ENCODE assay signal across 8 mouse cellular contexts in the genomic region with DNA sequence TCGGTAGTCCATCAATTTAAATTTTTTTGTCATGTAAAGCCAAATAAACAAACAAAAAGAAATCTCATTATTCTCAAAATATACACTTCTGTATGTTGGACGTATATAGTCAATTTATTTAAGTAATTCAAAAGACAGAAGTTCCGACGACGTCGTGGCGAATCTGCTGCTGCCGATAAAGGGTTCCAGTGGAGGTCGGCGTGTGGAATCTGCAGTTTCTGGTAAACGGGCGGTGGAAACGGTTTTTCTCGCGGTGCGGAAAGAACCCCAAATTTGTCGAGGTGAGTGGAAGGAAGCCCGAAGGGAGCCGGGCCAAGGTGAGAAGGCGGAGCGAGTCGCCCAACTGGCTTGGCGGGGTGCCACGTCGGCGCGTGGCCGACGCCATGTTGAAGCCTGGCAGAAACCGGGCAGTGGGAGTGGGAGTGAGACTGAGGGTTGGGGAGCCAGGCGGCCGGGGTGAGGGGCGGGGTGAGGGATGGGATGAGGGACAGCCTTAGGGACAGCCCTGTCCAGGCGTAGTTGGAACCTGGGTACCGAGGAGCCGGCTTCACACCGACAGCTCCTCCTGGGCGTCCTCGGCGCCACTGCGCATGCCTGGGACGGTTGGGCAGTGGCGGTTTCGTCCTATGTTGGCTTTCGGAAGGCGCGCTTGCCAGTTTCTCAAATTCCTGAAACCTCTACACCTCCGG. TPM values are rescaled to one million over a fixed set of nuclear protein-coding genes. Genes with fewer than 3 reads are reported as not detected.
A peak's percentile ranks its signal among the peaks of the same experiment; 100 is the strongest.
DNase-seq lines count a peak whose midpoint lies in the region; ATAC-seq and TF ChIP-seq lines count a peak whose summit lies in the region.

A gene (plus strand): TSS at position 169 of the 689 bp plus-strand sequence.

- peak within 1 kb of the TSS; percentile 89 for H3K9ac ChIP-seq in forebrain, embryonic 12.5 days
- peak within 1 kb of the TSS; percentile 84 for H3K9ac ChIP-seq in heart, postnatal 0 days (replicated peaks; ENCODE audit: low read depth, low read length)
- peak within 1 kb of the TSS; percentile 69 for H3K9ac ChIP-seq in liver, postnatal 0 days (replicated peaks)
- H3K9ac ChIP-seq in neural tube, embryonic 14.5 days (replicated peaks; ENCODE audit: low read depth, low read length): peak within 1 kb of the TSS; percentile 56

- no peaks in the 10 kb centered on the region for H3K27me3 ChIP-seq in E14TG2a.4 (ENCODE audit: insufficient read depth, low read length)
- H3K27me3 ChIP-seq in forebrain, embryonic 12.5 days: no peaks in the 10 kb centered on the region
- H3K27me3 ChIP-seq in heart, postnatal 0 days (ENCODE audit: control insufficient read depth, insufficient read depth, low read length): no peaks in the 10 kb centered on the region
- H3K27me3 ChIP-seq in liver, postnatal 0 days (ENCODE audit: insufficient read depth, low read length): no peaks in the 10 kb centered on the region
- no peaks in the 10 kb centered on the region for H3K27me3 ChIP-seq in neural tube, embryonic 14.5 days (ENCODE audit: control insufficient read depth, insufficient read depth, low read length)

- TF ChIP-seq CTCF in E14TG2a.4 (conservative IDR thresholded peaks at IDR 0.05; ENCODE audit: low read length): no peak
- TF ChIP-seq CTCF in heart, postnatal 0 days (IDR thresholded peaks at IDR 0.05; ENCODE audit: low read depth): no peak
- TF ChIP-seq CTCF in liver, postnatal 0 days (IDR thresholded peaks at IDR 0.05; ENCODE audit: low read depth): peak; percentile 18; the same call in 1 of the 2 replicates

- no peak; the same call in 1 of the 2 replicates for TF ChIP-seq EP300 in heart, postnatal 0 days (IDR thresholded peaks at IDR 0.05; ENCODE audit: low read depth)
- peak; percentile 81 for TF ChIP-seq EP300 in liver, postnatal 0 days (IDR thresholded peaks at IDR 0.05; ENCODE audit: low read depth)

- peak within 1 kb of the TSS; percentile 99 for H3K27ac ChIP-seq in forebrain, embryonic 12.5 days
- H3K27ac ChIP-seq in heart, postnatal 0 days (ENCODE audit: low read depth): peak within 1 kb of the TSS; percentile 100
- H3K27ac ChIP-seq in liver, postnatal 0 days (ENCODE audit: low read depth): peak within 1 kb of the TSS; percentile 98
- peak within 1 kb of the TSS; percentile 97 for H3K27ac ChIP-seq in neural tube, embryonic 14.5 days (ENCODE audit: low read depth, low read length)

- no peaks in the 10 kb centered on the region for H3K9me3 ChIP-seq in E14TG2a.4 (ENCODE audit: low read length)
- no peaks in the 10 kb centered on the region for H3K9me3 ChIP-seq in forebrain, embryonic 12.5 days
- no peaks in the 10 kb centered on the region for H3K9me3 ChIP-seq in heart, postnatal 0 days (replicated peaks; ENCODE audit: control insufficient read depth, low read length)
- no peaks in the 10 kb centered on the region for H3K9me3 ChIP-seq in liver, postnatal 0 days (ENCODE audit: low read length)
- no peaks in the 10 kb centered on the region for H3K9me3 ChIP-seq in neural tube, embryonic 14.5 days (ENCODE audit: control insufficient read depth, low read length)

- peaks cover 42% of the 10 kb centered on the region for H3K4me1 ChIP-seq in E14TG2a.4 (replicated peaks; ENCODE audit: low read depth, low read length)
- peaks cover 25% of the 10 kb centered on the region for H3K4me1 ChIP-seq in forebrain, embryonic 12.5 days
- H3K4me1 ChIP-seq in heart, postnatal 0 days (ENCODE audit: control insufficient read depth, insufficient read depth): peaks cover 18% of the 10 kb centered on the region
- peaks cover 25% of the 10 kb centered on the region for H3K4me1 ChIP-seq in liver, postnatal 0 days (ENCODE audit: insufficient read depth)
- peaks cover 12% of the 10 kb centered on the region; the same call in 1 of the 2 replicates for H3K4me1 ChIP-seq in neural tube, embryonic 14.5 days (ENCODE audit: control insufficient read depth, insufficient read depth, low read length)

- under 1% methylated on average over 48 of the region's 48 CpGs for WGBS in forebrain, embryonic 12.5 days
- under 1% methylated on average over 47 of the region's 48 CpGs for WGBS in heart, postnatal 0 days
- WGBS in liver, postnatal 0 days (ENCODE audit: insufficient replicate concordance): 0% methylated on average over 48 of the region's 48 CpGs
- WGBS in neural tube, embryonic 14.5 days: 0% methylated on average over 43 of the region's 48 CpGs

- peaks cover 15% of the 10 kb centered on the region for H3K36me3 ChIP-seq in E14TG2a.4 (ENCODE audit: insufficient read depth, low read length)
- H3K36me3 ChIP-seq in forebrain, embryonic 12.5 days (replicated peaks): no peaks in the 10 kb centered on the region
- no peaks in the 10 kb centered on the region for H3K36me3 ChIP-seq in heart, postnatal 0 days (replicated peaks; ENCODE audit: control insufficient read depth, insufficient read depth, low read length)
- no peaks in the 10 kb centered on the region for H3K36me3 ChIP-seq in liver, postnatal 0 days (replicated peaks; ENCODE audit: insufficient read depth, low read length)
- H3K36me3 ChIP-seq in neural tube, embryonic 14.5 days (ENCODE audit: control insufficient read depth, insufficient read depth, low read length): no peaks in the 10 kb centered on the region

- peak; percentile 84 for DNase-seq in c-Kit-positive CD71-positive TER-119-positive erythroid progenitor cells, embryonic 14.5 days (ENCODE audit: low spot score)
- peak; percentile 88 for DNase-seq in heart, postnatal 0 days (ENCODE audit: low spot score)
- DNase-seq in kidney, postnatal 4 days: peak; percentile 93 to 95
- peak; percentile 93 for DNase-seq in liver, postnatal 0 days
- peak; percentile 96 for DNase-seq in testis, postnatal 10 days (ENCODE audit: low spot score)

- peak within 1 kb of the TSS; percentile 84 for H3K4me3 ChIP-seq in E14TG2a.4 (replicated peaks; ENCODE audit: low read length)
- peak within 1 kb of the TSS; percentile 67 for H3K4me3 ChIP-seq in forebrain, embryonic 12.5 days (replicated peaks)
- peak within 1 kb of the TSS; percentile 69 for H3K4me3 ChIP-seq in heart, postnatal 0 days (ENCODE audit: low read depth, low read length)
- H3K4me3 ChIP-seq in liver, postnatal 0 days (ENCODE audit: low read depth, low read length): peak within 1 kb of the TSS; percentile 72
- peak within 1 kb of the TSS; percentile 60 for H3K4me3 ChIP-seq in neural tube, embryonic 14.5 days (ENCODE audit: low read depth, low read length)

- ATAC-seq in forebrain, embryonic 12.5 days (ENCODE audit: low FRiP score): peak; percentile 92
- peak; percentile 91 for ATAC-seq in heart, postnatal 0 days (ENCODE audit: insufficient read depth, low read depth)
- ATAC-seq in liver, postnatal 0 days: peak; percentile 88
- peak; percentile 95 for ATAC-seq in neural tube, embryonic 14.5 days (ENCODE audit: low read depth)

- peak within 1 kb of the TSS; percentile 70 for H3K4me2 ChIP-seq in forebrain, embryonic 12.5 days
- peak within 1 kb of the TSS; percentile 78 for H3K4me2 ChIP-seq in heart, postnatal 0 days (ENCODE audit: low read depth, low read length)
- H3K4me2 ChIP-seq in liver, postnatal 0 days (ENCODE audit: low read depth, low read length): peak within 1 kb of the TSS; percentile 74
- peak within 1 kb of the TSS; percentile 87 for H3K4me2 ChIP-seq in neural tube, embryonic 14.5 days (ENCODE audit: low read depth, low read length)

RNA-seq across cellular contexts. Expression of the gene that starts here (rescaled TPM):
- 32.0 and 33.1 TPM in 2 replicates for polyA plus RNA-seq in forebrain, embryonic 12.5 days (2016; fragmentation: Nextera tagmentation; extraction: Ambion mirVana)
- total RNA-seq in heart, postnatal 0 days (2014; rRNA removed; ENCODE audit: low replicate concordance): 0.50 and 4.4 TPM in 2 replicates
- 14.0 and 14.6 TPM in 2 replicates for polyA plus RNA-seq in heart, postnatal 0 days (2015; fragmentation: Nextera tagmentation; extraction: Ambion mirVana)
- 5.9 and 6.5 TPM in 2 replicates for polyA plus RNA-seq in liver, postnatal 0 days (2015; fragmentation: Nextera tagmentation; extraction: Ambion mirVana)
- 8.9 and 12.0 TPM in 2 replicates for polyA plus RNA-seq in neural tube, embryonic 14.5 days (2014; fragmentation: Nextera tagmentation; extraction: Ambion mirVana)

Comparison
In these comparisons a context has a peak if more than half of its experiments do, and no peak if none do; other contexts are left out.
1. Peak in every context shown above with its lines: DNase-seq, ATAC-seq, H3K4me3 ChIP-seq and H3K27ac ChIP-seq.